In genomic region chr19:7217926-7218267, GRCm38 (mm10) we compare ENCODE assay signal across 8 mouse cellular contexts. TPM values are rescaled to one million over a fixed set of nuclear protein-coding genes. Genes with fewer than 3 reads are reported as not detected.
DNase-seq lines count a peak whose midpoint lies in the region; ATAC-seq and TF ChIP-seq lines count a peak whose summit lies in the region.

No protein-coding gene starts in this region.

- no peak overlapping the region for H3K9ac ChIP-seq in heart, postnatal 0 days (replicated peaks; ENCODE audit: low read depth, low read length)
- H3K9ac ChIP-seq in heart, adult 2 months (ENCODE audit: low read depth, low read length): no peak overlapping the region
- peak overlapping the region; percentile 51 for H3K9ac ChIP-seq in embryonic facial prominence, embryonic 13.5 days
- no peak overlapping the region for H3K9ac ChIP-seq in intestine, postnatal 0 days (ENCODE audit: low read depth, low read length)
- no peak overlapping the region for H3K9ac ChIP-seq in midbrain, postnatal 0 days (replicated peaks; ENCODE audit: low read length, poor library complexity, severe bottlenecking)

- H3K4me2 ChIP-seq in heart, postnatal 0 days (ENCODE audit: low read depth, low read length): peak overlapping the region; percentile 34
- peak overlapping the region; percentile 74 for H3K4me2 ChIP-seq in embryonic facial prominence, embryonic 13.5 days
- H3K4me2 ChIP-seq in intestine, postnatal 0 days (replicated peaks; ENCODE audit: low read depth): peak overlapping the region; percentile 65
- H3K4me2 ChIP-seq in midbrain, postnatal 0 days (ENCODE audit: low read depth, low read length, poor library complexity, severe bottlenecking): peak overlapping the region; percentile 44

- no peaks in the 10 kb centered on the region; the same call in 1 of the 2 replicates for H3K79me2 ChIP-seq in heart, adult 2 months (replicated peaks; ENCODE audit: control insufficient read depth, insufficient read depth, low read length)

- no peak for TF ChIP-seq CTCF in heart, postnatal 0 days (IDR thresholded peaks at IDR 0.05; ENCODE audit: low read depth)
- TF ChIP-seq CTCF in heart, adult 2 months (IDR thresholded peaks at IDR 0.05): no peak
- no peak for TF ChIP-seq CTCF in intestine, postnatal 0 days (IDR thresholded peaks at IDR 0.05; ENCODE audit: low read depth)
- no peak for TF ChIP-seq CTCF in midbrain, postnatal 0 days (IDR thresholded peaks at IDR 0.05)

- no peak for TF ChIP-seq EP300 in heart, postnatal 0 days (IDR thresholded peaks at IDR 0.05; ENCODE audit: low read depth)
- TF ChIP-seq EP300 in heart, adult 2 months (IDR thresholded peaks at IDR 0.05; ENCODE audit: insufficient read depth, low read depth, low read length): no peak

- TF ChIP-seq POLR2A in heart, adult 2 months (IDR thresholded peaks at IDR 0.05; ENCODE audit: insufficient read depth, low read depth, low read length): no peak

- no peak for DNase-seq in heart, postnatal 0 days (ENCODE audit: low spot score)
- no peak for DNase-seq in heart, adult 2 months
- DNase-seq in midbrain, postnatal 0 days (ENCODE audit: low spot score): no peak
- no peak for DNase-seq in cerebellum, postnatal 10 days
- no peak for DNase-seq in embryo, embryonic 10.5 days (ENCODE audit: low spot score)
- no peak for DNase-seq in adrenal gland, postnatal 4 days (ENCODE audit: low spot score in 2 of 2)

- peak overlapping the region; percentile 91 for H3K4me3 ChIP-seq in heart, postnatal 0 days (ENCODE audit: low read depth, low read length)
- no peak overlapping the region for H3K4me3 ChIP-seq in heart, adult 2 months
- peak overlapping the region; percentile 85 for H3K4me3 ChIP-seq in embryonic facial prominence, embryonic 13.5 days
- peak overlapping the region; percentile 77 for H3K4me3 ChIP-seq in intestine, postnatal 0 days (ENCODE audit: low read depth, low read length)
- H3K4me3 ChIP-seq in midbrain, postnatal 0 days (ENCODE audit: low read depth, low read length): peak overlapping the region; percentile 59; the same call in 1 of the 2 replicates

- WGBS in heart, postnatal 0 days: 12% methylated on average over 6 of the region's 6 CpGs
- 7% methylated on average over 6 of the region's 6 CpGs for WGBS in heart, adult 2 months
- 10% methylated on average over 6 of the region's 6 CpGs for WGBS in embryonic facial prominence, embryonic 13.5 days
- 15% methylated on average over 6 of the region's 6 CpGs for WGBS in intestine, postnatal 0 days
- 12% methylated on average over 6 of the region's 6 CpGs for WGBS in midbrain, postnatal 0 days

- H3K36me3 ChIP-seq in heart, postnatal 0 days (replicated peaks; ENCODE audit: control insufficient read depth, insufficient read depth, low read length): peaks cover 30% of the 10 kb centered on the region
- peaks cover 11% of the 10 kb centered on the region for H3K36me3 ChIP-seq in heart, adult 2 months (ENCODE audit: control insufficient read depth, insufficient read depth, low read length)
- peaks cover 29% of the 10 kb centered on the region for H3K36me3 ChIP-seq in embryonic facial prominence, embryonic 13.5 days
- H3K36me3 ChIP-seq in intestine, postnatal 0 days (ENCODE audit: control insufficient read depth, insufficient read depth): peaks cover 25% of the 10 kb centered on the region; the same call in 1 of the 2 replicates
- H3K36me3 ChIP-seq in midbrain, postnatal 0 days (ENCODE audit: insufficient read depth, low read length): peaks cover 10% of the 10 kb centered on the region

- intact Hi-C loops in heart, adult 2 months (cut with DNase I): loop anchor here (2.0 to 5.0 kb wide), 2 partner anchors 23 to 124 kb away; partner anchors contain the start of genes Mark2 and Naa40

- no peaks in the 10 kb centered on the region for H3K27me3 ChIP-seq in heart, postnatal 0 days (ENCODE audit: control insufficient read depth, insufficient read depth, low read length)
- H3K27me3 ChIP-seq in heart, adult 2 months (ENCODE audit: control insufficient read depth, insufficient read depth, low read length): no peaks in the 10 kb centered on the region
- no peaks in the 10 kb centered on the region for H3K27me3 ChIP-seq in embryonic facial prominence, embryonic 13.5 days
- no peaks in the 10 kb centered on the region for H3K27me3 ChIP-seq in intestine, postnatal 0 days (replicated peaks; ENCODE audit: control insufficient read depth, insufficient read depth, low read length)
- H3K27me3 ChIP-seq in midbrain, postnatal 0 days (ENCODE audit: insufficient read depth, low read length): no peaks in the 10 kb centered on the region

- H3K9me3 ChIP-seq in heart, postnatal 0 days (replicated peaks; ENCODE audit: control insufficient read depth, low read length): no peaks in the 10 kb centered on the region
- no peaks in the 10 kb centered on the region for H3K9me3 ChIP-seq in embryonic facial prominence, embryonic 13.5 days
- no peaks in the 10 kb centered on the region for H3K9me3 ChIP-seq in intestine, postnatal 0 days (ENCODE audit: control insufficient read depth)
- H3K9me3 ChIP-seq in midbrain, postnatal 0 days (ENCODE audit: low read length): no peaks in the 10 kb centered on the region

- H3K27ac ChIP-seq in heart, postnatal 0 days (ENCODE audit: low read depth): no peak overlapping the region
- no peak overlapping the region for H3K27ac ChIP-seq in heart, adult 2 months
- H3K27ac ChIP-seq in embryonic facial prominence, embryonic 13.5 days: peak overlapping the region; percentile 82; the same call in 1 of the 2 replicates
- no peak overlapping the region for H3K27ac ChIP-seq in intestine, postnatal 0 days (ENCODE audit: low read depth, low read length)
- no peak overlapping the region for H3K27ac ChIP-seq in midbrain, postnatal 0 days (ENCODE audit: low read depth, low read length)

- no peak for ATAC-seq in heart, postnatal 0 days (ENCODE audit: insufficient read depth, low read depth)
- ATAC-seq in embryonic facial prominence, embryonic 13.5 days (ENCODE audit: insufficient number of reproducible peaks, insufficient read depth, low FRiP score, low TSS enrichment, low read depth): no peak
- peak; percentile 10 for ATAC-seq in intestine, postnatal 0 days
- ATAC-seq in midbrain, postnatal 0 days (ENCODE audit: low FRiP score): no peak

- H3K4me1 ChIP-seq in heart, postnatal 0 days (ENCODE audit: control insufficient read depth, insufficient read depth): peaks cover 20% of the 10 kb centered on the region
- peaks cover 13% of the 10 kb centered on the region for H3K4me1 ChIP-seq in heart, adult 2 months (ENCODE audit: control insufficient read depth, insufficient read depth, low read length)
- H3K4me1 ChIP-seq in embryonic facial prominence, embryonic 13.5 days: peaks cover 23% of the 10 kb centered on the region
- H3K4me1 ChIP-seq in intestine, postnatal 0 days (replicated peaks; ENCODE audit: control insufficient read depth, insufficient read depth, low read length): peaks cover 4% of the 10 kb centered on the region
- peaks cover 8% of the 10 kb centered on the region; the same call in 1 of the 2 replicates for H3K4me1 ChIP-seq in midbrain, postnatal 0 days (ENCODE audit: insufficient read depth, low read length)

RNA-seq across cellular contexts. Expression of gene Cox8a, which starts 0.5 kb away (rescaled TPM):
- total RNA-seq in heart, postnatal 0 days (2014; rRNA removed; ENCODE audit: low replicate concordance): 1,841 and 2,074 TPM in 2 replicates
- 3,012 and 3,042 TPM in 2 replicates for polyA plus RNA-seq in heart, postnatal 0 days (2015; fragmentation: Nextera tagmentation; extraction: Ambion mirVana)
- 100 to 1,000 TPM; 384 to 424 TPM for total RNA-seq in heart, adult 2 months (2021)
- polyA plus RNA-seq in heart, adult 2 months (2012; rRNA removed): 589 and 775 TPM in 2 replicates
- 789 and 891 TPM in 2 replicates for polyA plus RNA-seq in embryonic facial prominence, embryonic 13.5 days (2015; fragmentation: Nextera tagmentation; extraction: Ambion mirVana)
- 2,194 and 2,204 TPM in 2 replicates for polyA plus RNA-seq in intestine, postnatal 0 days (2015; fragmentation: Nextera tagmentation; extraction: Ambion mirVana)
- 1,114 and 1,471 TPM in 2 replicates for total RNA-seq in midbrain, postnatal 0 days (2014; rRNA removed)
- polyA plus RNA-seq in midbrain, postnatal 0 days (2015; fragmentation: Nextera tagmentation; extraction: Ambion mirVana): 1,645 and 1,756 TPM in 2 replicates
- 100 to 1,000 TPM; 687 to 720 TPM for total RNA-seq in adrenal gland, postnatal 4 days (2021)

RNA-seq across cellular contexts. Expression of gene Otub1, which starts 11.8 kb away (rescaled TPM):
- 127 and 139 TPM in 2 replicates for total RNA-seq in heart, postnatal 0 days (2014; rRNA removed; ENCODE audit: low replicate concordance)
- 117 and 132 TPM in 2 replicates for polyA plus RNA-seq in heart, postnatal 0 days (2015; fragmentation: Nextera tagmentation; extraction: Ambion mirVana)
- total RNA-seq in heart, adult 2 months (2021): 10 to 100 TPM; 62.1 to 70.9 TPM
- polyA plus RNA-seq in heart, adult 2 months (2012; rRNA removed): 73.3 and 84.2 TPM in 2 replicates
- 205 and 228 TPM in 2 replicates for polyA plus RNA-seq in embryonic facial prominence, embryonic 13.5 days (2015; fragmentation: Nextera tagmentation; extraction: Ambion mirVana)
- polyA plus RNA-seq in intestine, postnatal 0 days (2015; fragmentation: Nextera tagmentation; extraction: Ambion mirVana): 121 and 126 TPM in 2 replicates
- total RNA-seq in midbrain, postnatal 0 days (2014; rRNA removed): 236 and 242 TPM in 2 replicates
- polyA plus RNA-seq in midbrain, postnatal 0 days (2015; fragmentation: Nextera tagmentation; extraction: Ambion mirVana): 257 and 277 TPM in 2 replicates
- total RNA-seq in adrenal gland, postnatal 4 days (2021): 100 to 1,000 TPM; 133 to 135 TPM

RNA-seq across cellular contexts. Expression of gene Naa40, which starts 23.1 kb away (rescaled TPM):
- total RNA-seq in heart, postnatal 0 days (2014; rRNA removed; ENCODE audit: low replicate concordance): 30.2 and 44.0 TPM in 2 replicates
- polyA plus RNA-seq in heart, postnatal 0 days (2015; fragmentation: Nextera tagmentation; extraction: Ambion mirVana): 27.8 and 30.4 TPM in 2 replicates
- total RNA-seq in heart, adult 2 months (2021): 10 to 100 TPM; 14.9 to 16.4 TPM
- 23.8 and 31.8 TPM in 2 replicates for polyA plus RNA-seq in heart, adult 2 months (2012; rRNA removed)
- polyA plus RNA-seq in embryonic facial prominence, embryonic 13.5 days (2015; fragmentation: Nextera tagmentation; extraction: Ambion mirVana): 56.9 and 57.1 TPM in 2 replicates
- 18.6 and 19.7 TPM in 2 replicates for polyA plus RNA-seq in intestine, postnatal 0 days (2015; fragmentation: Nextera tagmentation; extraction: Ambion mirVana)
- 58.3 and 62.5 TPM in 2 replicates for total RNA-seq in midbrain, postnatal 0 days (2014; rRNA removed)
- polyA plus RNA-seq in midbrain, postnatal 0 days (2015; fragmentation: Nextera tagmentation; extraction: Ambion mirVana): 45.6 and 46.1 TPM in 2 replicates
- total RNA-seq in adrenal gland, postnatal 4 days (2021): 10 to 100 TPM; 47.1 to 48.3 TPM

RNA-seq across cellular contexts. Expression of gene Rcor2, which starts 49.2 kb away (rescaled TPM):
- 18.5 and 40.0 TPM in 2 replicates for total RNA-seq in heart, postnatal 0 days (2014; rRNA removed; ENCODE audit: low replicate concordance)
- 8.5 and 9.7 TPM in 2 replicates for polyA plus RNA-seq in heart, postnatal 0 days (2015; fragmentation: Nextera tagmentation; extraction: Ambion mirVana)
- 1 to 10 TPM; 5.7 to 7.6 TPM for total RNA-seq in heart, adult 2 months (2021)
- polyA plus RNA-seq in heart, adult 2 months (2012; rRNA removed): 11.6 and 12.7 TPM in 2 replicates
- polyA plus RNA-seq in embryonic facial prominence, embryonic 13.5 days (2015; fragmentation: Nextera tagmentation; extraction: Ambion mirVana): 25.2 and 30.6 TPM in 2 replicates
- polyA plus RNA-seq in intestine, postnatal 0 days (2015; fragmentation: Nextera tagmentation; extraction: Ambion mirVana): 1.5 and 2.2 TPM in 2 replicates
- total RNA-seq in midbrain, postnatal 0 days (2014; rRNA removed): 40.7 and 53.1 TPM in 2 replicates
- polyA plus RNA-seq in midbrain, postnatal 0 days (2015; fragmentation: Nextera tagmentation; extraction: Ambion mirVana): 8.9 and 9.7 TPM in 2 replicates
- 10 to 100 TPM; 13.4 to 14.8 TPM for total RNA-seq in adrenal gland, postnatal 4 days (2021)
